Mouse (Mus musculus) ES-E14 (cell line): Measurements from ENCODE around the gene H2-Q4. TPM values are rescaled to one million over a fixed set of nuclear protein-coding genes. Genes with fewer than 3 reads are reported as not detected.
"Not testable (repeated sequence)": the region's sequence is repeated elsewhere in the genome, so short reads cannot be mapped to it uniquely, and the experiment has no call there.

Source experiments
- DNase-seq: peaks from one replicate; pipeline ENCODE4 v3.0.0-alpha.2; 2013; ENCODE audit warnings: low read depth, low spot score
- H3K27ac ChIP-seq: 2 replicates; pipeline ENCODE4 v1.5.1; 2012; ENCODE audit warnings: low read depth, mild to moderate bottlenecking, low read length, moderate library complexity, mixed read lengths; ENCODE audit not compliant: poor library complexity, insufficient read depth, severe bottlenecking
- H3K36me3 ChIP-seq: 2 replicates; pipeline ENCODE4 v1.6.1; 2012; ENCODE audit warnings: mild to moderate bottlenecking, low read length, moderate library complexity, mixed read lengths; ENCODE audit not compliant: control insufficient read depth, poor library complexity, insufficient read depth, severe bottlenecking
- H3K4me1 ChIP-seq, 2 experiments: fragments of 150-350 bp in 1 of 2; sonication (generic) in 1 of 2; 2 replicates each; pipeline ENCODE4 v1.6.1; 2012; ENCODE audit warnings: low read length in 2 of 2, mild to moderate bottlenecking in 1 of 2, mixed read lengths in 1 of 2; ENCODE audit not compliant: control insufficient read depth in 2 of 2, insufficient read depth in 2 of 2, poor library complexity in 1 of 2
- H3K4me3 ChIP-seq, 2 experiments: fragments of 150-350 bp in 1 of 2; sonication (generic) in 1 of 2; 2 replicates each; pipeline ENCODE4 v1.5.1; 2012; ENCODE audit warnings: low read length in 2 of 2, low read depth in 1 of 2, mild to moderate bottlenecking in 1 of 2, mixed read lengths in 1 of 2; ENCODE audit not compliant: insufficient read depth in 1 of 2, poor library complexity in 1 of 2, severe bottlenecking in 1 of 2
- H3K9ac ChIP-seq: 2 replicates; pipeline ENCODE4 v1.6.1; 2012; ENCODE audit warnings: low read depth, mild to moderate bottlenecking, low read length, mixed read lengths; ENCODE audit not compliant: poor library complexity, insufficient read depth, severe bottlenecking
- H3K9me3 ChIP-seq: fragments of 150-350 bp; sonication (generic); 2 replicates; pipeline ENCODE4 v1.6.1; 2012; ENCODE audit warnings: low read depth, mild to moderate bottlenecking, low read length; ENCODE audit not compliant: control insufficient read depth, insufficient read depth
- CHD2 ChIP-seq: IDR thresholded peaks from 2 replicates; pipeline ENCODE4 v1.6.1; 2014; ENCODE audit warnings: mild to moderate bottlenecking, low read depth, low read length, inconsistent platforms
- HCFC1 ChIP-seq: IDR thresholded peaks from 2 replicates; pipeline ENCODE4 v1.6.1; 2012; ENCODE audit warnings: low read length, inconsistent platforms, borderline replicate concordance; ENCODE audit not compliant: insufficient read depth
- MAFK ChIP-seq: IDR thresholded peaks from 2 replicates; pipeline ENCODE4 v1.6.1; 2014; ENCODE audit warnings: mild to moderate bottlenecking, low read depth, low read length, inconsistent platforms; ENCODE audit not compliant: insufficient read depth
- ZC3H11A ChIP-seq: IDR thresholded peaks from 2 replicates; pipeline ENCODE4 v1.6.1; 2012; ENCODE audit warnings: low read depth, mild to moderate bottlenecking, inconsistent platforms, low read length, borderline replicate concordance
- ZNF384 ChIP-seq: IDR thresholded peaks from 2 replicates; pipeline ENCODE4 v1.6.1; 2012; ENCODE audit warnings: low read depth, low read length, inconsistent platforms
- in situ Hi-C, 2 experiments: fragments of 600-800 bp; cut with MboI; formaldehyde crosslinking; loops; one replicate each; pipeline ENCODE4 v1.15.1; 2025; ENCODE audit warnings: low sequenced_read_pairs in 2 of 2, inconsistent platforms in 1 of 2; ENCODE audit not compliant: unreplicated experiment in 2 of 2
- total RNA-seq: library from RNA; depleted of rRNA; stranded (reverse); fragments of 300-350 nt; gene quantifications from 2 replicates; pipeline ENCODE4 v1.2.3, GENCODE M21; 2012; rRNA removed

Gene H2-Q4
- 9.1 and 19.9 TPM in 2 replicates for total RNA-seq

GRCm38 (mm10) chr17:35379369-35379728 lies at the start of gene H2-Q4:
Gene H2-Q4 (plus strand): TSS chr17:35379617.
- TF ChIP-seq ZC3H11A: no peak
- peak; percentile 93 for TF ChIP-seq CHD2
- TF ChIP-seq ZNF384: no peak
- Histone ChIP-seq H3K27ac (no peak within 1 kb of the TSS), H3K36me3 (no peaks in the 10 kb centered on the region; the same call in 1 of the 2 replicates), H3K4me1 (no peaks in the 10 kb centered on the region), H3K9me3 (peaks cover 2% of the 10 kb centered on the region; the same call in 1 of the 2 replicates), H3K4me3 (peak within 1 kb of the TSS; percentile 71 to 78), H3K9ac (peak within 1 kb of the TSS; percentile 78)
- in situ Hi-C loops: no loop called here
- no peak for DNase-seq

- H3K4me1 ChIP-seq, DNase-seq, H3K9me3 ChIP-seq, in situ Hi-C loops, H3K36me3 ChIP-seq, H3K4me3 ChIP-seq, H3K9ac ChIP-seq, H3K27ac ChIP-seq: not testable (repeated sequence)
These were observed 49.7 kb upstream of the H2-Q4 start for GRCm38 (mm10) chr17:35329714-35330113.

GRCm38 (mm10) chr17:35331546-35331945 lies 47.9 kb upstream of the H2-Q4 start:
- in situ Hi-C loops, H3K27ac ChIP-seq, H3K9me3 ChIP-seq, H3K36me3 ChIP-seq, H3K9ac ChIP-seq, H3K4me3 ChIP-seq, H3K4me1 ChIP-seq, DNase-seq: not testable (repeated sequence)

- Histone ChIP-seq H3K9ac (peak within 1 kb of the TSS; percentile 58), H3K4me3 (peak within 1 kb of the TSS; percentile 64 to 71), H3K9me3 (no peaks in the 10 kb centered on the region), H3K36me3 (no peaks in the 10 kb centered on the region), H3K27ac (peak within 1 kb of the TSS; percentile 44; the same call in 1 of the 2 replicates), H3K4me1 (no peaks in the 10 kb centered on the region)
- TF ChIP-seq ZNF384 (no peak), MAFK (no peak), CHD2 (no peak), ZC3H11A (no peak), HCFC1 (no peak)
- in situ Hi-C loops: no loop called here
- DNase-seq: no peak
These were observed 37.2 kb upstream of the H2-Q4 start, which contains the start of gene H2-Q2 for GRCm38 (mm10) chr17:35342071-35342671. Gene H2-Q2 (plus strand): TSS chr17:35342242.

- DNase-seq: no peak
- in situ Hi-C loops: no loop called here
These were observed 36.5 kb upstream of the H2-Q4 start for GRCm38 (mm10) chr17:35342711-35343476.

GRCm38 (mm10) chr17:35347659-35348058 lies 31.8 kb upstream of the H2-Q4 start:
- H3K4me3 ChIP-seq, H3K9me3 ChIP-seq, in situ Hi-C loops, DNase-seq, H3K27ac ChIP-seq, H3K9ac ChIP-seq, H3K36me3 ChIP-seq: not testable (repeated sequence)
- H3K4me1 ChIP-seq: peaks cover 0 to 16% of the 10 kb centered on the region in 2 experiments; a peak in 2 of 4 replicates

More at GRCm38 (mm10) chr17:35342711-35343476, 36.5 kb upstream of the H2-Q4 start:
- Histone ChIP-seq H3K4me3 (peak overlapping the region; percentile 64 to 71), H3K4me1 (no peaks in the 10 kb centered on the region), H3K27ac (peak overlapping the region; percentile 44; the same call in 1 of the 2 replicates), H3K9ac (peak overlapping the region; percentile 58), H3K36me3 (no peaks in the 10 kb centered on the region), H3K9me3 (no peaks in the 10 kb centered on the region)
- TF ChIP-seq ZNF384 (no peak), CHD2 (no peak), MAFK (no peak), ZC3H11A (no peak), HCFC1 (no peak)

- H3K9ac ChIP-seq, in situ Hi-C loops: not testable (repeated sequence)
These were observed 26.1 kb upstream of the H2-Q4 start for GRCm38 (mm10) chr17:35353275-35353674.

More at GRCm38 (mm10) chr17:35353275-35353674, 26.1 kb upstream of the H2-Q4 start:
- peaks cover 0 to 16% of the 10 kb centered on the region in 2 experiments; a peak in 2 of 4 replicates for H3K4me1 ChIP-seq
- not testable (repeated sequence) for H3K9me3 ChIP-seq, H3K27ac ChIP-seq, H3K4me3 ChIP-seq, H3K36me3 ChIP-seq, DNase-seq
